Mouse (Mus musculus) spleen, postnatal 4 days (tissue): ENCODE data around the gene Trcg1.
A peak's percentile ranks its signal among the peaks of the same experiment; 100 is the strongest.
"Not testable (repeated sequence)": the region's sequence is repeated elsewhere in the genome, so short reads cannot be mapped to it uniquely, and the experiment has no call there.

ENCODE experiments used
- DNase-seq, 2 experiments: peaks; one replicate each; pipeline ENCODE4 v3.0.0; 2022; ENCODE audit warnings: low spot score in 2 of 2

The Trcg1 gene

GRCm38 (mm10) chr9:57236256-57236655 lies at the start of gene Trcg1:
Gene Trcg1 (plus strand): TSS chr9:57236556.
- DNase-seq: no peak

DNA sequence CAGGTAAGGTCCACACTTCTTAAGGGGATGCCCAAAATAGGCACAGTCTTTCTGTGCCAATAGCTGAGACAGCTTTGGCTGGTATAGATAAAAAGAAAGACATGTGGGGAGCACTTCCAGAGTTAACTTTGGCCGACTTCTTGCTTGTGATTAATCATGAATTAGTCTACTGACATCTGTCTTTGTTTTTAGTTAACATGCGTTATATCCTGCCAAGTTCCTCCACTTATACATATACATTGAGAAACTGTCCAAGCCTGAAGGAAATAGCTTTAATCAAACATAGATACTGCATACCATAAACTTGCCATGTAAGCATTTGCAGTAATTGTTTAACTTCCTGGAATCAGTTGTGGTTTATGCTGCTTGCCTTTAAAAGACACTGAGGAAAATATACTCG lies 39.6 kb upstream of the Trcg1 start:
- DNase-seq: no peak

DNA sequence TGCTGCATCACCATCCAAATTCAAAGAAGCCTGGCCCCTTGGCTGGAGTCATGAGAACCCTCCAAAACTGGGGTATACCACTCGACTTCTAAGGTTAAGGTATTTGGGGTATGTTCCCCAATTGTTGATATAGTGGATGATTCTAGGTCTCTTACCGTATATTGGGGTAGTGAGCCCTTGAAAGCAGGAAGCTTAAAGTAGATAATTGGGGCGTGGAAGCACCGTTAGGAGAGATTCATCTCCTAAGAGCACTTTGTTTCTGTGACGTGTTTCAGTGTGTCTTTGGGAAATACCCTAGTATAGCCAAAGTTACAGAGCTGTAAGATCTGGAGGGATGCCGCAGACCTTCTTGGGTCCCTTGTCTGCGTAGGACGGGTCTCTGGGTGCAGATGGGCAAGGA lies 38.9 kb upstream of the Trcg1 start:
- no peak for DNase-seq

- DNase-seq: no peak
These were observed 33.4 kb upstream of the Trcg1 start for GRCm38 (mm10) chr9:57202981-57203380.

DNA sequence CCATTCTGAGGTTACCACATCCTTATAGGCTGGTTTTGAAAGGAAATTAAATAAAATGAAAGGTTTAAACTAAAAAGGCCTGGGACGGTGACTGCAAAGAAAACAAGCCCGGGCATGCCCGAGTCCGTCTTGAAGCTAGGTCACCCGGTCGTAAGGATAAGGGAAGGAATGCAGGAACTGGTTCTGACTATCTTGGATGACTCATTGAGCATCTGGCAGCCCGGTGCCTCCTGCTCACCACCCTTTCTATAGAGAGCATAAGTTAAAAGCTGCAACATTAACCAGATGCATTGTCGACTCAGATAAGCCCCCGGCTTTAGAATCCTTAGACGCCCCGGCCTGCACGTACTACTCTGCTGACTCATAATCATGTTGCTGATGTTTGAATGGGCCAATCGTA lies 32.8 kb upstream of the Trcg1 start:
- not testable (repeated sequence) for DNase-seq

DNA sequence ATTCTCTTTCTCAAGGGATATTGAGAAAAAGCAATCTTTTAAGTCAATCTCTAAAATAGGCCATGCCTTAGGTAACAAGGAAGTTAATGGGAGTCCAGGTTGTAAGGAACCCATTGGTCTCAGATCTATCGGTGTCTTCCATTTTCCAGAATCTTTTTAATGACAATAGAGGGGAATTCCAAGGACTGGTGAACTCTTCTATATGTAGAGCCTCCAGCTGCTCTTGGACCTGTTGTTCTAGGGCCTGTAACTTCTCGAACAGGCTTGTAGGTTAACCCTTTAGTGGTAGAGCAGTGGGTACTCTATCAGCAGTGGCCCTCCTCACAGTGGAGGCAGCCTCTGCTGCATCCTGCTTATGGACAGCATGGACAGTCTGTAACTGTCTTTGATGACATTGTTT lies 29.5 kb upstream of the Trcg1 start:
- DNase-seq: no peak

GRCm38 (mm10) chr9:57209316-57209715 lies 27.0 kb upstream of the Trcg1 start:
- DNase-seq: no peak

GRCm38 (mm10) chr9:57212448-57213222 lies 23.7 kb upstream of the Trcg1 start:
- no peak for DNase-seq

GRCm38 (mm10) chr9:57214500-57214899 lies 21.9 kb upstream of the Trcg1 start:
- DNase-seq: no peak

DNA sequence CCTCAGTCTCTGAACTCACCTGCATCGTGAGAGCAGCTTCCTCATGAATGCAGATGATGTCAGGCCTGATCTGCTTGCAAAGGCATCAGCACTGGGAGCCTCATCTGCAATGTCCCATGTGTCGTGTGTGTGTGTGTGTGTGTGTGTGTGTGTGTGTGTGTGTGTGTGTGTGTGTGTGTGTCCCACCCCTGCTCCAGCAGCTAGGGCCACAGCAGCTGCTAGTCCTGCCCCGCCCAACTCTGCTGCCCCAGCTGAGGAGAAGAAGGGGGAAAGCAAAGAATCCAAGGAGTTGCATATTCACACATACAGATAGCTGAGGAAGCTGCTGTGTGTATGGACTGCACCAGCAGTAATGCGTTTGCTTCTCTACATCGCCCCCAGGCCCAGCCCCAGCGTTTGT lies 19.1 kb upstream of the Trcg1 start:
- no peak for DNase-seq

GRCm38 (mm10) chr9:57218776-57219175 lies 17.6 kb upstream of the Trcg1 start:
- no peak for DNase-seq

DNA sequence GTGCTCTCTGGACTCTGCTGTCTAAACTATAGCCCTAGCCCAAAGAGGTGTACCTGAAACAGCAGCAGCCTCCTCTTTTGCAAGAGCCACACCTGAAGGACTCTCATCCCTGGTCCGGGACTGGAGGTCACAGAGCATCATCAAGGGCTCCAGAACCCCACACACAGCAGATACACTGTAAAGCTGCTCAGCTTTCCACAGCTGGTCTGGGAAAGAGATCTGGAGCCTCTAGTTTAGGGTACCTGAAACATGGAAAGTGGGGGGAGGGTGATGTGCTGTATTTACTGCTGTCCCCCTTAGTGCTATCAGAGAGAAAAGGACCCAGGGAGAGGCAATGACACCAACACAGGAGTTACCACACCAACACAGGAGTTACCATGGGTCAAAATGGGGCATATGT lies 16.8 kb upstream of the Trcg1 start:
- no peak for DNase-seq

- peak in 1 of 2 experiments; percentile 33 for DNase-seq
These were observed 16.0 kb upstream of the Trcg1 start for GRCm38 (mm10) chr9:57220356-57220755.

- DNase-seq: no peak
These were observed 13.0 kb upstream of the Trcg1 start for GRCm38 (mm10) chr9:57223341-57223740.

GRCm38 (mm10) chr9:57225780-57226627 lies 10.4 kb upstream of the Trcg1 start:
- DNase-seq: no peak

DNA sequence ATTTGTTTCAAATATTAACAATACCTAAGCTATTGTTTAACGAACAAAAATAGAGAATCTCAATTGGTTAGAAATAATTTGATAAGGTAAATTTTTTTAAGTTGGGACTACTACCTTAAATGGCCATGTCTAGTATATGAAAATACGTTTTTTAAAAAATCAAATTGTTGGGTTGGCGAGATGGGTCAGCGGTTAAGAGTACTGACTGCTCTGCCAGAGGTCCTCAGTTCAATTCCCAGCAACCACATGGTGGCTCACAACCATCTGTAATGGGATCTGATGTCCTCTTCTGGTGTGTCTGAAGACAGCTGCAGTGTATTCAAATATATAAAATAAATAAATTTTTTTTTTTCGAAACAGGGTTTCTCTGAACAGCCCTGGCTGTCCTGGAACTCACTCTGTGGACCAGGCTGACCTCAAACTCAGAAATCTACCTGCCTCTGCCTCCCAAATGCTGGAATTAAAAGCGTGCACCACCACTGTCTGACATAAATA lies 9.7 kb upstream of the Trcg1 start:
- DNase-seq: not testable (repeated sequence)

- no peak for DNase-seq
These were observed 9.2 kb upstream of the Trcg1 start for GRCm38 (mm10) chr9:57227203-57227602.

- no peak for DNase-seq
These were observed 8.2 kb upstream of the Trcg1 start for GRCm38 (mm10) chr9:57228186-57228585.

GRCm38 (mm10) chr9:57229726-57230125 lies 6.6 kb upstream of the Trcg1 start:
- DNase-seq: no peak

DNA sequence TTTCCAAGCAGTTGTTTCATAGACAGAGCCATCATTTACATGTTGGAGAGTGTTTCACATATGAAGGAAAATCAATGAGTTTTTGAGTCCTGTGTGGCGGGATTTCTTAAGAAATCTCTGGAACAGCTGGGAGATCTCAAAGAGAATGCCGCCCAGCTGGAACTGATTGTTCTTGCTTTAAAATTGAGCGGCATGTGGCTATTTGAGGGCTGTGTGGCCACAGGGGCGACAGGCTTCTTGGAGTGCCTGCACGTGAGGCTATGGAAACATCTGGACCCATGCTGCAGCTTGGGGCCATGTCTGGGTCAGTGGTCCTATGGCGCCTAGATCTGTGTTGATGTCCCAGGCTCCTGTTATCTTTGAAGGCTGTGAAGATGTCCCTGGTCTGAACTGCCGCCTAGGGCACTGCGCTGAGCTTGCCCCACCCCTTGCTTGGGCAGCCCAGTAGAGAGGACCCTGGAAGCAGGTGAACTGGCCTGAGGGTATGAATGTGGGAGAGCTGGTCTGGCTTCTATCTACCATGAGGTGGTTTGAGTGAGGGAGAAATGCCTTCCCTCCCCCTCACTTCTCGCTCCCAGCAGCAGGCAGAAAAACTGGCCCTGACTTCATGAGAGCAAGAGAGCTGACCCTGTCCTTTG lies 6.1 kb upstream of the Trcg1 start:
- DNase-seq: no peak

GRCm38 (mm10) chr9:57231536-57232255 lies 4.7 kb upstream of the Trcg1 start:
- DNase-seq: no peak
